Mouse (Mus musculus) brain, embryonic 14.5 days (tissue): ENCODE results near the gene Efcab14.

Experiments
- CTCF ChIP-seq: fragments of 200-500 bp; IDR thresholded peaks from 2 replicates; pipeline ENCODE4 v1.5.1; 2012; ENCODE audit warnings: inconsistent platforms, mild to moderate bottlenecking, moderate library complexity, borderline replicate concordance; ENCODE audit not compliant: insufficient read depth, insufficient read length; ENCODE audit errors: extremely low read depth
- POLR2A ChIP-seq: fragments of 200-500 bp; IDR thresholded peaks from 2 replicates; pipeline ENCODE4 v1.6.1; 2012; ENCODE audit warnings: mild to moderate bottlenecking, inconsistent platforms, borderline replicate concordance; ENCODE audit not compliant: poor library complexity, insufficient read depth, insufficient read length, severe bottlenecking; ENCODE audit errors: extremely low read depth

GRCm38 (mm10) chr4:115824178-115824577 is 86.6 kb downstream of the Efcab14 start:
- TF ChIP-seq POLR2A: no peak
- no peak for TF ChIP-seq CTCF
